Mouse (Mus musculus): ENCODE data around the gene E4f1. TPM values are rescaled to one million over a fixed set of nuclear protein-coding genes. Genes with fewer than 3 reads are reported as not detected.
A peak's percentile ranks its signal among the peaks of the same experiment; 100 is the strongest.

The E4f1 gene
- total and polyA plus RNA-seq, 3 experiments, result 17.0 to 59.5 (median 21.8) TPM

GRCm38 (mm10) chr17:24415011-24415410 lies 55.1 kb downstream of the E4f1 start:
- DNase-seq, result no peak

GRCm38 (mm10) chr17:24414230-24414976 lies 55.7 kb downstream of the E4f1 start, which contains the start of gene Rnps1:
Rnps1 (plus strand) TSS chr17:24414565.
- peak; percentile 95 for DNase-seq

DNA sequence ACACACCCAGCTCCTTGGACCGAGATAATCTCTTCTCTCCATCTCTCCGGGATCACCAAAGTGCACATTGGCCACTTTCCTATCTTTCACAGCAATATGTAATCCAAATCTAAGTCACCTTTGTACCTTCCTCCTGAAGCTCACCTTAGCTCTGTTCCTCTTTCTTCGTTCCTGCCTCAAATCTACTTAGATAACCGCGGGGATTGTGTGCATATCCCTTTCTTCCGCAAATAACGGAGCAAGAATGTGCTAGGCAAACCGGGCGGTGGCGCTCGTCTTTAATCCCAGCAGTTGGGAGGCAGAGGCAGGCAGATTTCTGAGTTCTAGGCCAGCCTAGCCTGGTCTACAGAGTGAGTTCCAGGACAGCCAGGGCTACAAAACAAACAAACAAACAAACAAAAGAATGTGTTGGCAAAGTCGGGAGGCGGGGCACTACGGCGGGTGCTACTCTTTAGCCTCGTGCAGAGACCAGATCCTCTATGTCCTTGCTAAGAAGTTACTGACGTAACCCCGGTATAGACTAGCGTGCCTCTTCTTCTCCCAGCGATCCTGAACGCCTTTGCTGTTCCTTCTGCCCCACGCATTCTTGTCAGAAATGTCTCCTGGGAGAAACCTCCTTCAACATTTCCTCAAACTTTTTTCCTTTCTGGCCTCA lies 56.4 kb downstream of the E4f1 start:
- DNase-seq, result no peak

GRCm38 (mm10) chr17:24407116-24407803 lies 62.9 kb downstream of the E4f1 start:
- no peak for DNase-seq

GRCm38 (mm10) chr17:24402371-24402770 lies 67.7 kb downstream of the E4f1 start:
- DNase-seq, result peak; percentile 93

- peak; percentile 52 for DNase-seq
Measured at GRCm38 (mm10) chr17:24394456-24394855, 75.7 kb downstream of the E4f1 start.

Other genes starting within 250 kb of the E4f1 start
- 1 to 10 TPM; 7.0 to 7.6 TPM for gene Tedc2, start 249.5 kb downstream of the E4f1 start, total RNA-seq (2021)
- gene Tedc2, start 249.5 kb downstream of the E4f1 start, polyA plus RNA-seq (2012; rRNA removed), result 7.5 and 7.8 TPM in 2 replicates
- gene Ccnf, start 218.8 kb downstream of the E4f1 start, total RNA-seq (2021), result 1 to 10 TPM; 1.8 to 4.0 TPM
- gene Ccnf, start 218.8 kb downstream of the E4f1 start, polyA plus RNA-seq (2012; rRNA removed), result 1.9 and 2.0 TPM in 2 replicates
- under 1 TPM; 0.09 to 0.10 TPM for gene Abca17, start 119.2 kb downstream of the E4f1 start, total RNA-seq (2021)
- not detected in 2 replicates for gene Abca17, start 119.2 kb downstream of the E4f1 start, polyA plus RNA-seq (2012; rRNA removed)
- 10 to 100 TPM; 22.8 to 24.0 TPM for gene Abca3, start 118.4 kb downstream of the E4f1 start, total RNA-seq (2021)
- gene Abca3, start 118.4 kb downstream of the E4f1 start, polyA plus RNA-seq (2012; rRNA removed), result 26.4 and 33.6 TPM in 2 replicates
- gene Rnps1, start 55.7 kb downstream of the E4f1 start, total RNA-seq (2021), result 10 to 100 TPM; 61.4 to 70.3 TPM
- gene Rnps1, start 55.7 kb downstream of the E4f1 start, polyA plus RNA-seq (2012; rRNA removed), result 84.4 and 95.2 TPM in 2 replicates
- gene Eci1, start 43.7 kb downstream of the E4f1 start, total RNA-seq (2021), result 100 to 1,000 TPM; 303 to 325 TPM
- gene Eci1, start 43.7 kb downstream of the E4f1 start, polyA plus RNA-seq (2012; rRNA removed), result 163 and 182 TPM in 2 replicates
- gene Dnase1l2, start 27.2 kb downstream of the E4f1 start, total RNA-seq (2021), result 1 to 10 TPM; 2.1 to 3.7 TPM
- 1.8 and 4.1 TPM in 2 replicates for gene Dnase1l2, start 27.2 kb downstream of the E4f1 start, polyA plus RNA-seq (2012; rRNA removed)
- 100 to 1,000 TPM in 1 of 2 experiments, 10 to 100 TPM in 1; 65.0 to 104 TPM for gene Pgp, start 79 bp upstream of the E4f1 start, total RNA-seq (2021)
- gene Pgp, start 79 bp upstream of the E4f1 start, polyA plus RNA-seq (2012; rRNA removed), result 254 TPM in 2 replicates
- gene Bricd5, start 3.6 kb upstream of the E4f1 start, total RNA-seq (2021), result under 1 TPM; 0.38 to 0.69 TPM
- gene Bricd5, start 3.6 kb upstream of the E4f1 start, polyA plus RNA-seq (2012; rRNA removed), result 0.57 and 0.67 TPM in 2 replicates
- 10 to 100 TPM; 25.6 to 26.0 TPM for gene Mlst8, start 8.8 kb upstream of the E4f1 start, total RNA-seq (2021)
- gene Mlst8, start 8.8 kb upstream of the E4f1 start, polyA plus RNA-seq (2012; rRNA removed), result 44.5 and 61.7 TPM in 2 replicates
- gene Caskin1, start 18.3 kb upstream of the E4f1 start, total RNA-seq (2021), result 10 to 100 TPM; 19.4 to 28.7 TPM
- 47.0 and 47.7 TPM in 2 replicates for gene Caskin1, start 18.3 kb upstream of the E4f1 start, polyA plus RNA-seq (2012; rRNA removed)
- 100 to 1,000 TPM in 1 of 2 experiments, 10 to 100 TPM in 1; 91.4 to 105 TPM for gene Traf7, start 57.6 kb upstream of the E4f1 start, total RNA-seq (2021)
- gene Traf7, start 57.6 kb upstream of the E4f1 start, polyA plus RNA-seq (2012; rRNA removed), result 152 and 167 TPM in 2 replicates
- gene Rab26, start 63.9 kb upstream of the E4f1 start, total RNA-seq (2021), result 1 to 10 TPM in 1 of 2 experiments, under 1 TPM in 1; 0.98 to 1.8 TPM
- gene Rab26, start 63.9 kb upstream of the E4f1 start, polyA plus RNA-seq (2012; rRNA removed), result 0.65 and 1.1 TPM in 2 replicates
- 10 to 100 TPM; 34.3 to 40.5 TPM for gene Pkd1, start 79.5 kb upstream of the E4f1 start, total RNA-seq (2021)
- gene Pkd1, start 79.5 kb upstream of the E4f1 start, polyA plus RNA-seq (2012; rRNA removed), result 73.2 and 73.3 TPM in 2 replicates
- gene Tsc2, start 162.3 kb upstream of the E4f1 start, total RNA-seq (2021), result 100 to 1,000 TPM in 1 of 2 experiments, 10 to 100 TPM in 1; 83.5 to 110 TPM
- gene Tsc2, start 162.3 kb upstream of the E4f1 start, polyA plus RNA-seq (2012; rRNA removed), result 160 and 180 TPM in 2 replicates
- 10 to 100 TPM in 1 of 2 experiments, 1 to 10 TPM in 1; 4.8 to 10.1 TPM for gene Nthl1, start 162.4 kb upstream of the E4f1 start, total RNA-seq (2021)
- 9.4 and 13.8 TPM in 2 replicates for gene Nthl1, start 162.4 kb upstream of the E4f1 start, polyA plus RNA-seq (2012; rRNA removed)
- 10 to 100 TPM; 51.8 to 76.0 TPM for gene Slc9a3r2, start 180.0 kb upstream of the E4f1 start, total RNA-seq (2021)
- 120 and 150 TPM in 2 replicates for gene Slc9a3r2, start 180.0 kb upstream of the E4f1 start, polyA plus RNA-seq (2012; rRNA removed)
- gene Npw, start 188.1 kb upstream of the E4f1 start, total RNA-seq (2021), result not detected
- 0.60 and 2.4 TPM in 2 replicates for gene Npw, start 188.1 kb upstream of the E4f1 start, polyA plus RNA-seq (2012; rRNA removed)
- gene Zfp598, start 199.4 kb upstream of the E4f1 start, total RNA-seq (2021), result 10 to 100 TPM; 40.8 to 51.3 TPM
- 86.0 and 99.0 TPM in 2 replicates for gene Zfp598, start 199.4 kb upstream of the E4f1 start, polyA plus RNA-seq (2012; rRNA removed)
- gene Syngr3, start 219.6 kb upstream of the E4f1 start, total RNA-seq (2021), result 1 to 10 TPM; 2.0 to 2.4 TPM
- gene Syngr3, start 219.6 kb upstream of the E4f1 start, polyA plus RNA-seq (2012; rRNA removed), result 2.1 and 5.3 TPM in 2 replicates
- gene Gfer, start 225.8 kb upstream of the E4f1 start, total RNA-seq (2021), result 10 to 100 TPM; 37.7 to 41.6 TPM
- gene Gfer, start 225.8 kb upstream of the E4f1 start, polyA plus RNA-seq (2012; rRNA removed), result 40.7 and 43.1 TPM in 2 replicates
- 1 to 10 TPM; 2.8 to 6.4 TPM for gene Noxo1, start 225.9 kb upstream of the E4f1 start, total RNA-seq (2021)
- 4.9 and 9.4 TPM in 2 replicates for gene Noxo1, start 225.9 kb upstream of the E4f1 start, polyA plus RNA-seq (2012; rRNA removed)
- gene Tbl3, start 237.3 kb upstream of the E4f1 start, total RNA-seq (2021), result 10 to 100 TPM; 27.9 to 41.1 TPM
- 49.0 and 63.2 TPM in 2 replicates for gene Tbl3, start 237.3 kb upstream of the E4f1 start, polyA plus RNA-seq (2012; rRNA removed)
- gene Rnf151, start 247.8 kb upstream of the E4f1 start, total RNA-seq (2021), result not detected
- 0.25 and 0.61 TPM in 2 replicates for gene Rnf151, start 247.8 kb upstream of the E4f1 start, polyA plus RNA-seq (2012; rRNA removed)
- gene Rps2, start 247.8 kb upstream of the E4f1 start, total RNA-seq (2021), result 100 to 1,000 TPM; 718 to 903 TPM
- 2,302 and 2,907 TPM in 2 replicates for gene Rps2, start 247.8 kb upstream of the E4f1 start, polyA plus RNA-seq (2012; rRNA removed)

Data from adrenal gland, adult 2 months (tissue).